Mouse (Mus musculus) gastrocnemius, postnatal 36 days (tissue): ENCODE measurements around the gene Brd4. TPM values are rescaled to one million over a fixed set of nuclear protein-coding genes. Genes with fewer than 3 reads are reported as not detected.

Source experiments
- DNase-seq, 2 experiments: peaks; one replicate each; pipeline ENCODE4 v3.0.0; 2022
- intact Hi-C: fragments of 180-260 bp; cut with DNase I; formaldehyde crosslinking; loops from one replicate; pipeline ENCODE4 v1.15.1; 2025
- total RNA-seq, 2 experiments: library from RNA; stranded (reverse); gene quantifications; 2 replicates each; pipeline ENCODE4 v1.2.3; 2021

Gene Brd4
- total RNA-seq, 2 experiments from 2014 or later, result 37.9 to 38.2 TPM

- DNase-seq, result no peak
- intact Hi-C loops, result no loop called here
Measured at GRCm38 (mm10) chr17:32183017-32183416, 101.5 kb downstream of the Brd4 start.

- intact Hi-C loops, result no loop called here
Measured at GRCm38 (mm10) chr17:32179621-32180491, 104.7 kb downstream of the Brd4 start.

DNA sequence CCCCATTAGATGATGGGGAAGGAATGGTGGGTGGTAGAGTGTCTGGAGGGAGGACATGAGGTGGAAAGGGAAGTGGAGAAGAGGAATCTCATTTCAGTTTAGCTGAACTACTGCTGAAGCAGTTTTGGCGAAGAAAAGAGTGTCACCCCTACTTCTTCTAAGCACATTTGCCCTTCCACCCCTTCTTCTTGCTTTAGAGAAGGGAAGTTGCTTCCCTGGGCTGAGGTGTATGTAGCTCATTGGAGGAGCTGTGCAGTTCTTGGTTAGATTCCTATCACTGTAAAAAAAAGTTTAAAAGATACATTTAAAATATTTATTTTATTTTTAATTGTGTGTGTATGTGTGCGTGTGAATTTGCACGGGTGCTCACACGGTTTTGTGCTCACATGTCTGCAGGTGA lies 107.6 kb downstream of the Brd4 start:
- DNase-seq, result no peak
- intact Hi-C loops, result no loop called here

More at GRCm38 (mm10) chr17:32179621-32180491, 104.7 kb downstream of the Brd4 start:
- no peak for DNase-seq

DNA sequence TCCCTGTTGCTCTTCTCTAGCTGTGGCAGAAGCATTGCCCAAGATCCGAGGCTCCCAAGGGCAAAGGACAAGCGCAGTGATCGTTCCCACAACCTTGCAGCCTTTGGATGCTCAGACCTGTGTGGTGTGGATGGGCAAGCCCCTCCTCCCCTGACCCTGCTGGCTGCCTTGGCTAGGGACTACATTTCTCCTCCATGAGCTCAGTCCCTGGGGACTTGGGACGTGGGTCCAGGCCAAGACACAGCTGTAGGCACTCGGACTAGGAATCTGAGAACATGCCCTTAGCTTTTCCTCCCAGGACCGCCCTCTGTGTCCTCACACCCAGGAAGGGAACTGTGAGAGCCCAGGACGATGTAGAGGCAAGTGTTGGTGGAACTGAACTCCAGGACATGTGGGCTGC lies 111.4 kb downstream of the Brd4 start:
- DNase-seq, result peak; percentile 65 to 81
- intact Hi-C loops, result no loop called here

DNA sequence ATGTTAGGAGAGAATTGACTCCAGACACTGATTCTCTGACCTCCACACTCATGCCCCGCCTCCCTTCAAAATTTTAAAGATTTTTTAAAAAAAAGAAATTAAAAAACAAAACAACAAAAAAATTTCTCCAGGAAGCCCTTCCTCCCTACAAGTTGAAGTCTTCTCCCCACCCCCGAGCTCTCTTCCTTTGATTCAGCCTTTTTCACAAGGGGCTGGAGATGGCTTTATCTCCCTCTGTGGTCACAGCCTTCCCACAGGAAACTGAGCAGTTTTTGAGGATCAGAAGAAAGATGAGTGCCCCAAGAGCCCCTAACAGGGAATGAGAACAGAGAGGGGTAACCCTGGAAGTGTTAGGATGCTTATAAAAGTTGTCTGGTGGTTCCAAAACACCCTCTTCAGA lies 112.0 kb downstream of the Brd4 start:
- intact Hi-C loops, result no loop called here
- no peak for DNase-seq

GRCm38 (mm10) chr17:32169518-32170225 lies 114.8 kb downstream of the Brd4 start:
- intact Hi-C loops, result loop anchor here (10.0 kb wide), 1 partner anchor 325 kb away; no protein-coding TSS in a partner anchor
- DNase-seq, result no peak

DNA sequence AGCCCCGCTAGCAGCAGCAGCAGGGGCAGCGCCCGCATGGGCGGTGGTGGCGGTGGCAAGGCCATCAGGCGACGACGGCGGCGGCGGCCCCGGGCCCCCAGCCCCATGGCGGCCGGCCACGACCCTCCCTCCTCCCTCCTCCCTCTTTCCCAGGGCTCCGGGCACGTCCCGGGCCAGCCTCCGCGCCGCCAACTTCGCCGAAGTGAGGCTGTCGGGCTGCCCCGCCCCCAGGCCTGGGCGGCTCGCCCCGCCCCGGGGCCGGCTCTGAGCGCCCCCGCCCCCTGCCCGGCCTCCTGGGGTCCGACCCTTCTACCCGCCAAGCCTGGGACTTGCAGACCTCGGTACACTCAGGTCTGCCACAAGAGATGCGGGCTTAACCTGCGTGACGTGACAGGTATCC lies 117.8 kb downstream of the Brd4 start, which contains the start of gene Notch3:
Gene Notch3 (minus strand): TSS at position 166 of the 400 bp plus-strand sequence.
- DNase-seq, result peak in 1 of 2 experiments; percentile 47
- intact Hi-C loops, result loop anchor here (10.0 kb wide), 1 partner anchor 328 kb away; no protein-coding TSS in a partner anchor

DNA sequence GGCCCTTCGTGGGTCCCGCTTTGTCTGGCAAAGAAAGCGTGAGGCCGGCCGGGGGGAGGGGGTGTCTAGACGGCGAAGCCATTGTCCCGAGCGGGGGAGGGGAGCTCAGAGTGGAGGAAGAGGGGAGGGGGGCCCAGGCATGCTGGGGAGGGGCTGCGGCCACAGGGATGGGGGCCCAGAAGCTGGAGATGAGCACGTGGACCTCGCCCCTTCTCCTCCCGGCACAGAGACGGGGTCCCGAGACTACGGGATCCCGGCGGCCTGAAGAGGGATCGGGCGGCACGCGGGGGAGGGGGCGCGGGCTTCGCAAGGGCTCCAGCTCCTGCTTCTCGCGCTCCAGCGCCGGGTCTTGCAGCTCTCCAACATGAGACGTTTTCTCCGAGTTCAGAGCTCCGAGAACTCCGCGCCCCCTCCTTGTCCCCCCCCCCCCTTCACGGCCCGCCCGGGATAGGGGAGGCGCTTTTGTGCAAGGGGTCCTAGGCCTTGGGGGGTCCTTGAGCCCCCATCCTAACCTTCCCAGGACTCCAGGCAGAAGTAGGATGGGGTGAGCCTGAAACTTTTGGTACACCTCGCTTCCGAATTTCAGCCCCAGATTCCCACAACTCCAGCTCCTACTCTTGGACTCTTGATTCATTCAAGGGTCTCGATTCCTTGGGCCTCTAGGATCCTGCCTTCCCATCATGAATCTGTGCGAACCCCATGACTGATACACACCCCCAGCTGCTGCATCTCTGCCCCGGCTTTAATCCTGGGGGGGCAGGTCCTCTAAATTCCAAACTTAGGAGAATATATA lies 118.5 kb downstream of the Brd4 start:
- no peak for DNase-seq

GRCm38 (mm10) chr17:32165266-32165802 lies 119.2 kb downstream of the Brd4 start:
- intact Hi-C loops, result loop anchor here (10.0 kb wide), 1 partner anchor 329 kb away; no protein-coding TSS in a partner anchor
- DNase-seq, result no peak

More for the DNA sequence above, 118.5 kb downstream of the Brd4 start:
- intact Hi-C loops, result loop anchor here (10.0 kb wide), 1 partner anchor 329 kb away; no protein-coding TSS in a partner anchor

- no peak for DNase-seq
- intact Hi-C loops, result loop anchor here (5.0 to 10.0 kb wide), 2 partner anchors 43 to 330 kb away; no protein-coding TSS in a partner anchor
Measured at GRCm38 (mm10) chr17:32164780-32165179, 119.7 kb downstream of the Brd4 start.

DNA sequence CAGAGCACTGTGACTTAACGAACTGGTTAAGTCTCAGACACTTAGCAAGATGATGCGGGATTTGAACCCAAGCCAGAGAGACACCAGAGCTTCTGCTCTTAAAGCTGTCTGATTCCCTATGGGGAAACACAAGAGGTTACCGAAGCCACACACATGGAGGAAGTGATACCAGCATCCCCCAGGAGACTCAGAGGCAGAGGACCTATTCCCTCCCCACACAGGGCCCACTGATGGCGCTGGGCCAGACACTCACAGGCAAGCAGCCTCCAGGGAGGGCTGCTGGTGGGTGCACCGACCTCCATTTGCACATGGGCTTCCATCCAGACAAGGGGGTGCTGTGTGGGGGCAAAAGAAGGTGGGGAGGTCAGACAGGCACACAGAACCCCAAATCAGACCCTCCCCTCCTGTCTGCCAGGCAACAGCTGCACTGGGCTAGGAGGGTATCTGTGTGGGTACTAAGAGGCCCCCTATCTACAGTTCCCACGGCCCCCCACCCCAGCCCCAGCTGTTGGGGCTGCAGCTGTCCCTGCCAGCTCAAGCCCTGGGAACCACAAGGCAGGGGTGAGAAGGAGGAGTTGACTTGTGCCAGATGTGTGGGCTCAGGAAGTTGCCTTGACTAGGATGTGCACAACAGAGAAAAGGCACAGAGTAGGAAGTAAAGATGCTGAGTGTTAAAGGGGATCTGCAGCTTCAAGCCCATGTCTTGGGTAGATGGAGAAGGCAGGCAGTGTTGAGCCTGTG lies 120.4 kb downstream of the Brd4 start:
- no peak for DNase-seq
- intact Hi-C loops, result loop anchor here (5.0 to 10.0 kb wide), 2 partner anchors 43 to 331 kb away; no protein-coding TSS in a partner anchor

DNA sequence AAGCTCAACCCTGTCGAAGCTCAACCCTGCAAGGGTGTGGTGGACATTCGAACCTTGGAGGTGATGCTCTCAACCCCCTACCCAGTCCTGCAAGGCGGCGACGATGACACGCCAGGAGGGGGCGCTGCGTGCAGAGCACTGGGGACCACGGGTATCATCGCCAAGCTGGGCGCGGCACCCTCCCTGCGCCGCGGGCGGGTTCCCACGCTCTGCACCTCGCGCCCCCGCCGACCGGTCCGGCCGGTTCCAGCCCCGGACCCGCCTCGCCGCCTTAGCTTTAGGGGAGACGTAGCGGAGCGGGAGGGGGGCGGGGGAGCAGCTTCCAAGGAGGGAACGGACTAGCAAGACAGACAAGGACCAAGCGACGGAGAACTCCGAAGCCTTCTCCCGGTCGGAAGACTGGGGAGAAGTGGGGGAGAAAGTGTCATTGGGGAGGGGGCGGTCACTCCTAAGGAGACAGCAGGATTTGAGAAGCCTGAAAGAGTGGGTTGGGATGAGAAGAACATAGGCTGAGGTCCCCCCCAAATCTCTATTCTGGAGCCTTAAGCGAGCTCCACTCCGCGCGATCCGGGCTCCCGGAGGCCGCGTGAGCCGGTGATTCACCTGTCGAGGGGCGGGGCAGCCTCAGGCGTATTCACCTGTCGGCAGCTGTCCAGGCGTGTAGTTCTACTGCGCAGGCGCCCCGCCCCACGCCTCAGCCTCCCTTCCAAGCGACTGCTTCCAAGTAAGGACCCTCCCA lies 122.2 kb downstream of the Brd4 start:
- intact Hi-C loops, result loop anchor here (5.0 to 10.0 kb wide), 2 partner anchors 45 to 333 kb away; no protein-coding TSS in a partner anchor

GRCm38 (mm10) chr17:32160882-32161281 lies 123.6 kb downstream of the Brd4 start:
- intact Hi-C loops, result loop anchor here (5.0 to 10.0 kb wide), 2 partner anchors 46 to 334 kb away; no protein-coding TSS in a partner anchor
- DNase-seq, result no peak

More for the DNA sequence above, 122.2 kb downstream of the Brd4 start:
- peak; percentile 64 to 67 for DNase-seq

GRCm38 (mm10) chr17:32158841-32159240 lies 125.7 kb downstream of the Brd4 start:
- intact Hi-C loops, result no loop called here
- no peak for DNase-seq

- intact Hi-C loops, result no loop called here
- DNase-seq, result no peak
Measured at GRCm38 (mm10) chr17:32146718-32147117, 137.8 kb downstream of the Brd4 start.
